Mouse (Mus musculus) hematopoietic stem cell, adult 5-6 weeks (primary cell): ENCODE data around the gene Esyt1. TPM values are rescaled to one million over a fixed set of nuclear protein-coding genes. Genes with fewer than 3 reads are reported as not detected.

Experiments
- ATAC-seq, 2 experiments: fragments of 125-278 bp in 1 of 2; replicated peaks in 1 of 2; 2 replicates each; pipeline ENCODE4 v1.8.0; 2016 to 2017; ENCODE audit warnings: inconsistent platforms in 2 of 2, mild to moderate bottlenecking in 2 of 2, moderate number of reproducible peaks in 2 of 2, low read depth in 1 of 2, moderate TSS enrichment in 1 of 2; ENCODE audit not compliant: low FRiP score in 2 of 2, poor library complexity in 2 of 2, severe bottlenecking in 2 of 2, insufficient read depth in 1 of 2, low TSS enrichment in 1 of 2
- total RNA-seq: library from RNA; stranded (forward); fragments of 172-1452, 232-1000 nt; gene quantifications from 2 replicates; pipeline ENCODE4 v1.2.3, GENCODE M21; 2017

Gene Esyt1
- total RNA-seq, 1 experiment from 2014 or later: 75.9 TPM

DNA sequence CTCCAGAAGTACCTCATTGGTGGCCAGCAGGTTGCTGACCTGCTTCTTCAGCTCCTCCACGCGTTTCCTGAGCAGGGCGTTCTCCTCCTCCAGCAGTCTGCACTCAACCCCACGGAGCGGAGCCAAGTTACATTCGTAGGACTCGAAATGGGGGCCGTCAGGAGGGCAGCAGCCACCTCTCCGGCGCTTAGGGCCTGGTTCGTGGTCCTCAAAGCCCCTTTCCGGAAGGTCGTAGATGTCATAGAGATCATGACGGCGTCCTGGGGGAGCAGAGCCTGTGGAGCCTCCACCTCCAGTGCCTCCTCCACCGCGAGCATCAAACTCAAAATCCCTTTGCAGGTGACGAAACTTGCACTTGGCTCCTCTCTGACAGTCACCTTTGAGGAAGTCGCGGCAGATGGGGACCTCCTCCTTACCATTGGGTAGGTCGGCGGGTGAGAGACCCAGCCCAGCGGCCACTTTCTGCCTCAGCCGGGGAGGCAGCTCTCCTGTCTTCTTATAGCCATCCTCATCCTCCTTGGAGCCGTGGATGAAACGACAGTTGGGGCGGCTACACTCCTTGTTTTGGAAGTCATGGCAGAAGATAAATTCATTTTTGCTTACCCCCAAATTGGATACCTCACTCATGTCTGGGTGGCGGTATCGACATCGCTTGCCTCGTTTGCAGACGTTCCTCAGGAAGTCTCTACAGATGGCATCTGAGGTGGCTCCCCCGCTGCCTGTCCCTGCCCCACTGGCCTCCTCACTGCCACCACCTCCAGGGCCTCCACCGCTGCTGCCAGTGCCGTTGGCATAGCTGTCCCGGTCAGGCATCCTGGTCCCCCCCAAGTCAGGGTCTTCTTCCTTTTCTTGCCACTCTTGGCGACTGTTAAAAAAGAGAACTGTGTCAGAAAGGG, 19.3 kb upstream of the Esyt1 start:
- no peak for ATAC-seq

DNA sequence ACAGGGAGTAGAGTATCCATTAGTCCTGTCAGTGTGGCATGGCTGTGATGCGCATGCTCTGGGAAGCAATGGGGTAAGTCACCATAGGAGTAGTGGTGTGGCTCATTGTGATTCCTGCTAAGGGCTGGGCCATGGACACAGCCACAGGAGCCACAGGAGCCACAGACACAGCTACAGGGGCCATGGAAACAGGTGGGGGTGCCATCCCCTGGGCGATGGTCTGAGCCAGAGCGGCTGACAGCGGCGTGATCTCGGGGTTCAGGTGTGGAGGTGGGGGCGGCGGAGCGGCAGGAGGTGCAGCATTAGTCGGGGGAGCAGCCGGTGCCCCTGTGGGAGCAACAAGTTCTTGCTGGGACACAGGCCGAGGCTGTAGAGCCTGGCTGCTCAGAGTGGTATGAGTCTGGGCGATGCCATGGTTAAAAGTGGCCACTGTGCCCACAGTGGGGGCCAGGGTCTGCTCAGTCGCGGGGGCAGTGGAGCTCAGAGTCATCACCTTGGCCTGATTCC, 18.5 kb upstream of the Esyt1 start:
- ATAC-seq: no peak

DNA sequence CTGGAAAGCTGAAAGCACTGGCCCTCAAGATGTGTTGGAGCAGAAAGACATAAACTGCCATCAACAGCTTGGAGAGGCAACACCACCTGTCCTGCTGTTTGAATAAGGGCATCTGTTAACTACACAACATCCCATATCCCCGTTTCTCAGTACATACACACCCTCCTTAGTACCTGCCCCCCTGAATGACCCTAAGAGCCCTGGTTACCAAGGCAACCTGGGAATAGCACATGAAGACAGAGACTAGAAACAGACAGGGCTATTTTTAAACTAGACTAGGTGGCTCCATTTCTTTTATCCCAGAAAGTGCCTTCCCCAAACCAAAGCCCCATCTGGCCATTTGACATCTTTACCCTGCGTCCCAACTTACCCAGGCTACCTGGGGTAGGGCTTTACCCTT, 17.4 kb upstream of the Esyt1 start:
- no peak for ATAC-seq

DNA sequence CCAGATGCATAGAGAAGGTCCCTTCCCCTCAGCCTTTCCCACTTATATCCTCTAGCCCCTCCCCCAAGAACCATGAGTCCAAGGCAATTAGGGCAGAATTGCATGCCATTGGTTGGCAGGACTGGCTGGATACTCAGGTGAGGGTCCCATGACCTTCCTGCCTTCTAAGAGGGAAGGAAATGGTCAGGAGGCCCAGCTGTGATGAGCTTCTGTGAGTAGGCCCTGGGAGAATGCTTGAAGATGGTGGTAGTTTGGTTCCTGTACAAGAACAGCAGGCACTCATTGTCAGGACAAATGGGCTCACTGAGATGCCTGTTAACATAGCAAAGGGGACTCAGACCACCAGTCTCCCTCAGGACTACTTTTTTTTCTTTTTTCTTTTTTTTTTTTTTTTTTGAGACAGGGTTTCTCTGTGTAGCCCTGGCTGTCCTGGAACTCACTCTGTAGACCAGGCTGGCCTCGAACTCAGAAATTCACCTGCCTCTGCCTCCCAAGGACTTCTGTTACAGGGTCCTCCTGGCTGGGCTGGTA, 12.7 kb upstream of the Esyt1 start:
- ATAC-seq: no peak

DNA sequence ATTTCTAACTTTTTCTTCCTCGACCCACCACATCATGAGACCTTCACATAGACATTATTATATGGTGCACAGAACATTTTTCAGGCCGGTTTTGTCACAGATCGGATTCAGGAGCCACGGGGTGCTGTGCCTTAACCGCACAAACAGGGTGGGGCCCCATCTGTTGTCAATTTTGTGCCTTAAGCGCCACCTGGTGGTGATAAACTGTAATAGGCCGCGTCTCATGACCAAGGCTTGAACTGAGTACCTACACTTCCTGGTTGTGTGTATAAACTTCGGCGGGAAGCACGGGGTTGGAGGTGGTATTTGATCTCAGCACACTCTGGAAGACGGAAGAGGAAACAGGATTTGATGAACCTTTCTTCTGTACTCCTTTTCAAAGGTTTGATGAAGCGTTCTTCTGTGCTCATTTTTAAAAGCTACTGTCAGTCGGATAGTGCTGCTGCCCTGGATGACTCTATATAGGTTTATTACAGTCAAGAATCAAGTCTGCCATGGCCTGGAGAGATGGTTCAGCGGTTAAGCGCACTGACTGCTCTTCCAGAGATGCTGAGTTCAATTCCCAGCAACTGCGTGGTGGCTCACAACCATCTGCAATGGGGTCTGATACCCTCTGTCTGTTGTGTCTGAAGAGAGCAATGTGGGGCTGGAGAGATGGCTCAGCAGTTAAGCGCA, 10.7 kb upstream of the Esyt1 start:
- ATAC-seq: peak; percentile 96 to 98

DNA sequence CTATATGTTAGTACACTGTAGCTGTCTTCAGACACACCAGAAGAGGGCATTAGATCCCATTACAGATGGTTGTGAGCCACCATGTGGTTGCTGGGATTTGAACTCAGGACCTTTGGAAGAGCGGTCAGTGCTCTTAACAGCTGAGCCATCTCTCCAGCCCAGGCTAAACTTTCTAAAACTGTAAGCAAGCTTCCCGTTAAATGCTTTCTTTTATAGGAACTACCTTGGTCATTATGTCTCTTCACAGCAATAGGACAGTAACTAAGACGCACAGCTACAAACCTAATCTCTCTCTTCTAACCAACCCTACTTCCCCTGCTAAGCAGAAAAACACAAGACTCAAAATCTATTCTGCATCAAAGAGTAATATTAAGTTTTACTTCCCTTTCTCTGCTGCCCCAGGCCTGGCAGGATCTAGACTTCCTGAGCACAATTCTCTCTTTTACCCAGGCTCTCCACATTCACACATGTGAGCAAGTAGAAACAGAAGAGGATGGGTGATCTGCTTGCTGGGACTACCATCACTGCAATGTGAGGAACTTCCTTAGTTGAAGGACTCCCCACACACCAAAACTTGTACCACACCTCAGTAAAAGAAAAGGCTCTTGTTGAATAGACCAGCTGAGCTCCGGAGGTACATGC, 10.1 kb upstream of the Esyt1 start:
- ATAC-seq: peak; percentile 23 to 63

DNA sequence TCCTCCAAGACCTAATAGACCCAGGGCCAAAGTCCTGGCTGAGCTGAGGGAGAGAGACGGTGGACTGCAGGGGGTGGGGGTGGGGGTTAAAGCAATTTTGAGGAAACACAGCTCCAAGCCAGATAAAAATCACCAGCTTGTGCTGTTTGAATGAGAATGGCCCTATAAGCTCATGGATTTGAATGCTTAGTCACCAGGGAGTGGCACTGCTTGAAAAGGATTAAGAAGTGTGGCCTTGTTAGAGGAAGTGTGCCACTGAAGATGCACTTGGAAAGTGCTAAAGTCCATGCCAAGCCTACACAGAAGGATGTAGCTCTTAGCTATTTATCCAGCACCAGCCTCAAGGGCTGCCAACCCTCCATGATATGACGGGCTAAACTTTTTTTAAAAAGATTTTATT, 9.5 kb upstream of the Esyt1 start:
- ATAC-seq: no peak

DNA sequence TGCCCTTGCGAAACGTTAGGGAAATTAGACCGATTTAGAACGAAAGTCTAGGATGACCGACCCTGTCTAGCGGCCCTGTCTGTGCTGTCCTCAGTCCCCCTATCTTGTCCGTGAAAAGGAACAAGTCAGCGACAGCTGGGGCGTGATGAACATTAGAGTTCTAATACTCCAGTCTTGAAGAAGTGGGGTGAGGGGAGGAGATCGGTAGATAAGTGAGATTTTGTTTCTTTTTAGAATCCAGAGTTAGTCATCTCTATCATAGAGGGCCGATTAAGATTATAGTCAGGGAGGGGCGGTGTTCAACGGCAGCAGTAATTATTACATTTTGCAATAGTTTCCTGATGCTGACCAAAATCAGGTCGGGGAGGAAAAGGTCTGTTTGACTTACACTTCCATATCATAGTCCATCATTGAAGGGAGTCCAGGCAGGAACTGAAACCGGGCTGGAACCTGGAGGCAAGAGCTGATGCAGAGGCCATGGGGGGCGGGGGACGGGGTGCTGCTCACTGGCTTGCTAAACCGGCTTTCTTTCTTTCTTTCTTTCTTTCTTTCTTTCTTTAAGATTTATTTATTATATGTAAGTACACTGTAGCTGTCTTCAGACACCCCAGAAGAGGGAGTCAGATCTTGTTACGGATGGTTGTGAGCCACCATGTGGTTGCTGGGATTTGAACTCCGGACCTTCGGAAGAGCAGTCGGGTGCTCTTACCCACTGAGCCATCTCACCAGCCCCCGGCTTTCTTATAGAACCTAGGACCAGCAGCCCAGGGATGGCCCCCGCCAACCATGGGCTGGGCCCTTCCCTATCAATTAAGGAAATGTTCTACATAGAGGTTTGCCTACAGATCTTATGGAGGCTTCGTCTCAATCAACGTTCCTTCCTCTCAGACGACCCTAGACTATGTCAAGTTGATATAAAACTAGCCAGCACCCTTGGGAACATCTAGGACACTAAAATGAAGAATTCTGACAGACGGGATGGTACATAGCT, 990 bp upstream of the Esyt1 start:
- ATAC-seq: no peak

DNA sequence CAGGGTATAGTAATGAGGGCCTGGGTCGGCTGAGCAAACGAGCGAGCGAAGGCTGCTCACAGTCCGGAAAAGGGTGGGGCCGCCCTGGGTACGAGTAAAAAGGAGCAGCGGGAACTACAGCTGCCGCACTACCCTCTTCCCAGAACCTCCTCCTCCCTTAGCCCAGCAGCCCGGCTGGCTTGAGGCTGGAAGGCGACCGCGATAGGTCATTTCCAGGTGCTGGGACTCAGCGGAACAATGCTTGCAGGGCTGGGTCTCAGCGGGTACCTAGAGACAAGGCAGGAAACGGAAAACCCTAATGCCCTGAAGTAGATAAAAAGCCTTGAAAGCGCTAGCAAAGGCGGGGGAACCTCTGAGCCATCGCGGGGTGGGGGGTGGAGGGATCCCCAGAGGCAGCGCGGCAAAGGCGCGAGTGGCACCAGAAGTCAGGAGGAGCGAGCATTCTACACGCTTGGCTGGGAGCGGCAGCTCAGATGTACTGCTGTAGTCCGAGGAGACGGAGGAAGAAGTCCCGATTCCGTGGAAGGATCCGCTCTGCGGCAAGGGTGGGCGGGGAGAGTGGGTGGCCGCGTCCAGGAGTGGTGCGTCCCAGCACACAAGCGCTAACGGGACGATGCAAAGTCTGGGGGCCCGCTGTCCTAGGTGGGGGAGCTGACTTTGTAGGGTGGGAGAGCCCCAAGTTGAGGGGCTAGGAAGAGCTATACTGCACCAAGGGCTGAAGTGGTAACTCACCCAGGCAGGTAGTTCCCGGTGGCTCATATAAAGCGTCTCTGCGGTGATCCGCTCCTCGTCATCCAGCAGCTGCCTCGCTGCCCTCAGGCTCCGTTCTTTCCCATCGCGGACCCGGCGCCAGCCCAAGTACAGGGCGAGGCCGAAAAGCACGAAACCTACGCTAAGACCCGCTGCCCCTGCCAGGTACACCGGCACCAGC, 674 bp downstream of the Esyt1 start:
- peak; percentile 23 to 33; a peak in 3 of 4 replicates for ATAC-seq

DNA sequence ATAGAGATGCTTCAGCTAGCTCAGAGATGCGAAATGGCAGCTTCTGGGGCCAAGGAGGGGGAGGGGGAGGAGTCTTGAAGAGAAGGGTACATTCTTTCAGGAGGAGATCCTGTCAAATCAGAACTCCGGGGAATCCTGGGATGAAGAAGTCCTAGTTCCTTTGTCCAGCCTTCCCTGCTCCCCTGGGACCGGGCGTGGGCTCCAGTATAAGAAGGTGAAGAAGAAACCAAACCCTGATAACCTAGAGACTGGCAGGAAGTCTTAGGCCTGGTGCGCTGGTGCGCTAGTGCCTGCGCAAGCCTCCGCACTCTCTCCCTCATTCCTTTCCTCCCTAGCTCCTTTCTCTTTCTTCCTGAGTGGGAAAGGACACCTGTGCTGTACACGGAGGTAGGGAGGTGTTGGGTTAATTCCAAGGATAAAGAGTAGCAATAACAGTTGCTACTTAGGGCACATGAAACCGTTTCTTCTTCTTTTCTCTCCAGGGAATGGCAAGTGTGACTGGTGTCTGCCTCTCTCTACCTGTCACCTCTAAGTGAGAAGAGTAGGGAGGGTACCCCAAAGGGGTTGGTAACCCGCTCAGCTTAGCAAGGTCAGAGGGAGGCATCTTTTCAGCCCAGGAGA, 1.4 kb downstream of the Esyt1 start:
- ATAC-seq: no peak

DNA sequence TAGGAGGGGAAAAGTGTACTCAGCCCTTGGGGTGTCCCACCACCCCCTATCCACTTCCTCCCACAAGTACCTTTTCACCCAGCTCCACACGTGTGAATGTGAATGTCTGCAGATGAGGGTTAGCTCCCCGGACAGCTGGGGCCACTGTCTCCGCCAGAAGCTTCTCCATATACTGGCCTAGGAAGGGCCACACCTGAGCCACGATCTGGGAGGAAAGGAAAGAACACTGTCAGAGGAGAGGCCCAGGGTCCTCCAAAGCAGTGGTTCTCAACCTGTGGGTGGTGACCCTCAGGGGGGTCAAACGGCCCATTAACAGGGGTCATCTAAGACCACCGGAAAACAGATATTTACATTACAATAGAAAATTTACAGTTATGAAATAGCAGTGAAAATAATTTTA, 3.3 kb downstream of the Esyt1 start:
- no peak for ATAC-seq

DNA sequence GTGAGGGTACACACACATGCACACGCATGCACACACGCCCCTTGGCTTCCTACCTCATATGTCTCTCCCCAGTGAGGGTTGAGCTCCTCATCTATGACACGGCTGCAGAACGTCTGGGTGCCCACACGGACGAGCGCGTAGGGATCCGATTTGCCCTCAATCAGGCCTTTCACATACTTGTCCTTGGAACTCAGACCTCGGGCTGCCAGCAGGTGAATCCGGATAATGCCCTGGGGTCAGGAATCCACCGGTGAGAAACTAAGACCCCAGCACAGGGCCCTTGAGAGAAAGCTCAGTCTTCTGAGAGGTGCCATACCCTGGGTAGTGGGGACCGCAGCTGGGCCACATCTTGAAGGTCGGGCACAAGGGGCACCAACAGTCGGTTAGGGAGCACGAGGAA, 5.1 kb downstream of the Esyt1 start:
- no peak for ATAC-seq

DNA sequence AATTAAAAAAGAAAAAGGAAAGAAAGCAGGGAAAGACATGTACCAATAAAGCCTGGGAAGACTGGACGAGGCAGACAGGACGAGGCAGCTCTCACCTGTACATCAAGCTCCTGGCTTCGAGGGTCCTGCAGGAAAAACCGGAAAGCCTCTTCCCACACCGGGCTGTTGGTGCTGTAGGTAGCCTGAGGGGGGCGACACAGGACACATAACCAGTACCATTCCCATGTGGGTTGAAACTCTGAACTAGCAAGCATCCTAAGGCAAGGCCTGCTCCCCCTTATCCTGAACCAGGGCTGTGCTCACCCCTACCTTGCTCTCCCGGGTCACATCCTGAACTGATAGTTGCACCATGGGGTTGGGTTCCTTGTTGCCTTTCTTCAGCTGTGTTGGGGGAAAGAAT, 6.8 kb downstream of the Esyt1 start:
- ATAC-seq: peak; percentile 17 to 38; a peak in 1 of 4 replicates

DNA sequence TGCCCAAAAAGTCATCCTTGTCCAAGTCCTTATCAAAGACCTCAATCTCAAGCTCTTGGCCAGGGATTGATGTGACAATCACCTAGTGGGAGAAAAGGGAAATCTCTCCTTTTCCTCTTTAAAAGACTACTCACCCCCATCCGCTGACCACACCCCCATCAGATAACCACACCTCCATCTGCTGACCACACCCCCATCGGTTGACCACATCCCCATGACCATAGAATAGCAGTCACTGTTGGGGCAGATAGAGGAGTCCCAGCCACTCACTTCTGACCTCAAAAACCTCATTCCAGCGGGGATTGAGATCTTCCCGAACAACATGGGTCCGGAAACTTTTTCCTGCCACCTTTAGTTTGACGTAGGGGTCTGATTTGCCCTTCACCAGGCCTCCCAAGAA, 9.0 kb downstream of the Esyt1 start:
- peak; percentile 61 to 65; a peak in 3 of 4 replicates for ATAC-seq

DNA sequence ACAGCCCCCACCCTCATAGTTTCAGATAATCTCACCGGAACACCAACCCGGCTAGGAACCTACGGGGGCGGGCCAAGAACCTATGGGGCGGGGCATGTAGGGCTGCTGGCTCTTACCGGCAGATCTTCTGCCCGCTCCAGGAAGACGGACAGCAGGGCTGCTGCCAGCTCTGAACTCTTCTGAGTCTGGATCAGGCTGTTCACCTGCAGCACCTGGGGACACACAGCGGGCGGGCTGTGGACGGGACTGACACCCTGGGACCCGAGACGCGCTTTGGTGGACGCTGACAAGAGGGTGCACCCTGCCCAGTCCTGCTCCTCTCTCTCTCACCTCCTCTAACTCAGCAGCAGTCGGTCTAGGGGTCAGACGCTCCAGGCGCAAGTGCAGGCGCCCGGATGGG, 9.6 kb downstream of the Esyt1 start:
- ATAC-seq: no peak
